Mouse (Mus musculus): ENCODE measurements around the gene Arsa.

Gene Arsa

GRCm38 (mm10) chr15:89477091-89477491, at the start of gene Arsa:
Gene Arsa, minus strand, starts transcription at chr15:89477425.
- in situ Hi-C loops (cut with MboI, MseI) = no loop called here

GRCm38 (mm10) chr15:89526776-89527325, 49.6 kb upstream of the Arsa start:
- in situ Hi-C loops (cut with MboI, MseI) = no loop called here

GRCm38 (mm10) chr15:89525896-89526295, 48.7 kb upstream of the Arsa start:
- in situ Hi-C loops (cut with MboI, MseI) = no loop called here

- in situ Hi-C loops (cut with MboI, MseI) = no loop called here
These were observed 48.2 kb upstream of the Arsa start for GRCm38 (mm10) chr15:89525464-89525863.

GRCm38 (mm10) chr15:89524611-89525415, 47.6 kb upstream of the Arsa start:
- in situ Hi-C loops (cut with MboI, MseI) = no loop called here

- in situ Hi-C loops (cut with MboI, MseI) = no loop called here
These were observed 46.9 kb upstream of the Arsa start for GRCm38 (mm10) chr15:89524001-89524571.

GRCm38 (mm10) chr15:89523283-89523832, 46.1 kb upstream of the Arsa start:
- in situ Hi-C loops (cut with MboI, MseI) = no loop called here

- in situ Hi-C loops (cut with MboI, MseI) = no loop called here
These were observed 45.5 kb upstream of the Arsa start for GRCm38 (mm10) chr15:89522566-89523282.

GRCm38 (mm10) chr15:89521951-89522350, 44.7 kb upstream of the Arsa start:
- in situ Hi-C loops (cut with MboI, MseI) = no loop called here

GRCm38 (mm10) chr15:89512679-89513078, 35.5 kb upstream of the Arsa start:
- in situ Hi-C loops (cut with MboI, MseI) = no loop called here

- in situ Hi-C loops (cut with MboI, MseI) = no loop called here
These were observed 30.5 kb upstream of the Arsa start for GRCm38 (mm10) chr15:89507751-89508150.

- in situ Hi-C loops (cut with MboI, MseI) = no loop called here
These were observed 27.6 kb upstream of the Arsa start for GRCm38 (mm10) chr15:89504838-89505237.

GRCm38 (mm10) chr15:89501321-89501720, 24.1 kb upstream of the Arsa start:
- in situ Hi-C loops (cut with MboI, MseI) = no loop called here

GRCm38 (mm10) chr15:89500221-89500791, 23.1 kb upstream of the Arsa start:
- in situ Hi-C loops (cut with MboI, MseI) = no loop called here

GRCm38 (mm10) chr15:89499784-89500220, 22.6 kb upstream of the Arsa start:
- in situ Hi-C loops (cut with MboI, MseI) = no loop called here

- in situ Hi-C loops (cut with MboI, MseI) = no loop called here
These were observed 21.9 kb upstream of the Arsa start, which contains the start of gene Shank3 for GRCm38 (mm10) chr15:89498961-89499688. Gene Shank3, plus strand, starts transcription at chr15:89499623.

- in situ Hi-C loops (cut with MboI, MseI) = no loop called here
These were observed 21.1 kb upstream of the Arsa start for GRCm38 (mm10) chr15:89498049-89498960.

- in situ Hi-C loops (cut with MboI, MseI) = no loop called here
These were observed 20.3 kb upstream of the Arsa start for GRCm38 (mm10) chr15:89497391-89498048.

- in situ Hi-C loops (cut with MboI, MseI) = no loop called here
These were observed 19.6 kb upstream of the Arsa start for GRCm38 (mm10) chr15:89496841-89497240.
